Mouse (Mus musculus): ENCODE results near the gene Gas2l1.

GRCm38 (mm10) chr11:5051629-5052028 is 13.5 kb downstream of the Gas2l1 start:
- no peak for TF ChIP-seq CTCF (IDR thresholded peaks at IDR 0.05; ENCODE audit: borderline replicate concordance, insufficient read depth, low read depth, low read length)
- no peak for TF ChIP-seq POLR2A (IDR thresholded peaks at IDR 0.05; ENCODE audit: borderline replicate concordance, insufficient read depth, low read length)
